ENCODE assay signal across 15 mouse cellular contexts in genomic region chr4:25955696-25956348, GRCm38 (mm10).
DNase-seq lines count a peak whose midpoint lies in the region; ATAC-seq lines count a peak whose summit lies in the region.
"Had no signal": no experiment of that assay in that cellular context is flagged by ENCODE, and none has a peak within 500 bp of the region (broad histone marks: within the 10 kb centered on the region; RNA-seq: fewer than 3 reads in every experiment).

No protein-coding gene starts in this region.

- intact Hi-C loops in left cerebral cortex, postnatal 14 days (cut with DNase I): no loop called here

- peak; percentile 100 for ATAC-seq in frontal cortex, adult (ENCODE audit: low TSS enrichment)
- ATAC-seq: activated CD4-positive, CD25-positive, alpha-beta regulatory T cell, adult 4 months; intestine, postnatal 0 days; lung, postnatal 0 days had no signal

- peak; percentile 0 to 1 for DNase-seq in layer of hippocampus, adult 18-20 months (ENCODE audit: low spot score in 2 of 2)
- no peak for DNase-seq in layer of hippocampus, adult 9-10 months (ENCODE audit: low spot score)
- DNase-seq in left cerebral cortex, postnatal 14 days (ENCODE audit: low spot score in 2 of 2): peak; percentile 25 to 62
- peak; percentile 7 for DNase-seq in right cerebral cortex, postnatal 4 days
- no peak for DNase-seq in thymus, postnatal 25 days
- DNase-seq in spleen, postnatal 14 days (ENCODE audit: low spot score in 2 of 2): no peak
- DNase-seq: adrenal gland, postnatal 25 days; cerebellum, adult 9-11 months; gastrocnemius, postnatal 14 days; kidney, postnatal 10 days; liver, embryonic 13.5 days had no signal

Comparison
In these comparisons a context has a peak if more than half of its experiments do, and no peak if none do; other contexts are left out.
1. DNase-seq: peak in layer of hippocampus, adult 18-20 months (2 of 2), left cerebral cortex, postnatal 14 days (2 of 2) and right cerebral cortex, postnatal 4 days (single experiment); none in layer of hippocampus, adult 9-10 months (single experiment), thymus, postnatal 25 days (single experiment) and spleen, postnatal 14 days (0 of 2).